Mouse (Mus musculus) heart, embryonic 14.5 days (tissue): Measurements from ENCODE around the gene Rln3. TPM values are rescaled to one million over a fixed set of nuclear protein-coding genes. Genes with fewer than 3 reads are reported as not detected.

Experiments used
- ATAC-seq: fragments of 200-750 bp; cut with Nextera tagmentation; 2 replicates; pipeline ENCODE4 v1.8.0; 2017; ENCODE audit warnings: low read depth, moderate TSS enrichment; ENCODE audit not compliant: insufficient number of reproducible peaks, insufficient read depth, low FRiP score
- H3K27ac ChIP-seq, 2 experiments: fragments of 200-500 bp in 1 of 2; fragments of 300-500 bp in 1 of 2; sonication (generic) in 1 of 2; replicated peaks in 1 of 2; 2 replicates each; pipeline ENCODE4 v1.5.1; 2012 to 2014; ENCODE audit warnings: low read depth in 2 of 2, low read length in 2 of 2, control low read depth in 1 of 2, mild to moderate bottlenecking in 1 of 2, mixed read lengths in 1 of 2; ENCODE audit not compliant: control insufficient read depth in 1 of 2, insufficient read depth in 1 of 2
- H3K27me3 ChIP-seq: fragments of 300-500 bp; sonication (generic); 2 replicates; pipeline ENCODE4 v1.6.1; 2014; ENCODE audit warnings: mild to moderate bottlenecking, low read length, control low read depth; ENCODE audit not compliant: control insufficient read depth, insufficient read depth
- H3K36me3 ChIP-seq: fragments of 300-500 bp; sonication (generic); 2 replicates; pipeline ENCODE4 v1.6.1; 2014; ENCODE audit warnings: mild to moderate bottlenecking, control low read depth, low read length, mixed read lengths; ENCODE audit not compliant: control insufficient read depth, insufficient read depth
- H3K4me1 ChIP-seq, 2 experiments: fragments of 200-500 bp in 1 of 2; fragments of 300-500 bp in 1 of 2; sonication (generic) in 1 of 2; 2 replicates each; pipeline ENCODE4 v1.6.1; 2012 to 2014; ENCODE audit warnings: low read length in 2 of 2, control low read depth in 1 of 2, mixed read lengths in 1 of 2; ENCODE audit not compliant: control insufficient read depth in 2 of 2, insufficient read depth in 2 of 2
- H3K4me2 ChIP-seq: fragments of 300-500 bp; sonication (generic); 2 replicates; pipeline ENCODE4 v1.6.1; 2014; ENCODE audit warnings: mild to moderate bottlenecking, low read length
- H3K4me3 ChIP-seq, 2 experiments: fragments of 200-500 bp in 1 of 2; fragments of 300-500 bp in 1 of 2; sonication (generic) in 1 of 2; 2 replicates each; pipeline ENCODE4 v1.5.1; 2012 to 2014; ENCODE audit warnings: low read length in 2 of 2, mild to moderate bottlenecking in 2 of 2, control low read depth in 1 of 2, low read depth in 1 of 2, moderate library complexity in 1 of 2; ENCODE audit not compliant: control insufficient read depth in 1 of 2, insufficient read depth in 1 of 2
- H3K9ac ChIP-seq: fragments of 300-500 bp; sonication (generic); 2 replicates; pipeline ENCODE4 v1.6.1; 2014; ENCODE audit warnings: mild to moderate bottlenecking, low read length
- H3K9me3 ChIP-seq: fragments of 300-500 bp; sonication (generic); 2 replicates; pipeline ENCODE4 v1.6.1; 2016; ENCODE audit warnings: low read length, control low read depth; ENCODE audit not compliant: control insufficient read depth
- WGBS: fragments of 180-500 bp; shearing (Covaris S2); extraction: QIAGEN DNeasy Blood & Tissue Kit; methylation state at CpG from one replicate; pipeline ENCODE4 v1.1.7; 2014; 5-methylcytosine and 5-hydroxymethylcytosine counted together
- microRNA counts: library from miRNA; unstranded; fragments of <30 nt; microRNA quantifications from one replicate; lab custom pipeline; 2016
- microRNA-seq: library from miRNA; unstranded; fragments of <30 nt; microRNA quantifications from one replicate; pipeline ENCODE4, GENCODE M21; 2016
- polyA plus RNA-seq: library from polyadenylated mRNA; unstranded; fragments of >200 nt; fragmentation: Nextera tagmentation; extraction: Ambion mirVana; gene quantifications from 2 replicates; pipeline ENCODE4 v1.2.1, GENCODE M21; 2014

Gene Rln3
- polyA plus RNA-seq, 1 experiment from 2014 or later, result not detected

GRCm38 (mm10) chr8:83994030-83994429 lies 50.8 kb downstream of the Rln3 start:
- 70% methylated on average over 3 of the region's 3 CpGs for WGBS
- no peak overlapping the region for H3K9ac ChIP-seq
- H3K9me3 ChIP-seq, result no peaks in the 10 kb centered on the region
- no peak overlapping the region for H3K4me2 ChIP-seq
- no peak overlapping the region for H3K4me3 ChIP-seq
- no peak overlapping the region for H3K27ac ChIP-seq
- no peak for ATAC-seq
- peaks cover 12% of the 10 kb centered on the region in 2 experiments for H3K4me1 ChIP-seq
- H3K36me3 ChIP-seq, result peaks cover 64% of the 10 kb centered on the region
- H3K27me3 ChIP-seq, result no peaks in the 10 kb centered on the region

MicroRNAs within 50 kb of the gene (microRNA counts, 519-probe panel; counts per million panel counts)
- 322 counts per million, percentile 70 among the panel's probes with 10 or more counts for microRNA mmu-miR-1199 (lab: Ali Mortazavi, UCI)
- microRNA mmu-miR-709 (lab: Ali Mortazavi, UCI), result 322 counts per million, percentile 70 among the panel's probes with 10 or more counts

Small RNA genes within 50 kb of the gene (microRNA-seq; reads per million reads assigned to microRNA genes)
- gene Mir1199 (0.84 reads per million), gene Mir709 (not detected), gene Mir8111 (3.1 reads per million, percentile 5 among the genes with 10 or more reads in this experiment)

Other genes with a start within 250 kb of the Rln3 start
- gene Adgrl1, start 144.9 kb downstream of the Rln3 start, polyA plus RNA-seq, result 10.4 and 13.0 TPM in 2 replicates
- gene Gm10644, start 89.8 kb downstream of the Rln3 start, polyA plus RNA-seq, result 0.51 and 0.66 TPM in 2 replicates
- 57.2 and 60.7 TPM in 2 replicates for gene Asf1b, start 89.5 kb downstream of the Rln3 start, polyA plus RNA-seq
- gene Prkaca, start 72.0 kb downstream of the Rln3 start, polyA plus RNA-seq, result 160 and 211 TPM in 2 replicates
- gene Samd1, start 47.3 kb downstream of the Rln3 start, polyA plus RNA-seq, result 7.3 and 8.5 TPM in 2 replicates
- gene 1700067K01Rik, start 43.5 kb downstream of the Rln3 start, polyA plus RNA-seq, result 0.69 and 0.80 TPM in 2 replicates
- gene 2210011C24Rik, start 32.8 kb downstream of the Rln3 start, polyA plus RNA-seq, result 0.16 and 0.20 TPM in 2 replicates
- gene Palm3, start 23.5 kb downstream of the Rln3 start, polyA plus RNA-seq, result 0.13 and 1.2 TPM in 2 replicates
- gene Il27ra, start 2.4 kb downstream of the Rln3 start, polyA plus RNA-seq, result 6.1 and 6.3 TPM in 2 replicates
- 1.1 and 1.6 TPM in 2 replicates for gene Gm10643, start 20.1 kb upstream of the Rln3 start, polyA plus RNA-seq
- 6.1 and 6.3 TPM in 2 replicates for gene Rfx1, start 21.8 kb upstream of the Rln3 start, polyA plus RNA-seq
- 6.3 and 6.4 TPM in 2 replicates for gene Dcaf15, start 59.8 kb upstream of the Rln3 start, polyA plus RNA-seq
- 0.08 and 0.16 TPM in 2 replicates for gene Podnl1, start 81.0 kb upstream of the Rln3 start, polyA plus RNA-seq
- gene Cc2d1a, start 102.9 kb upstream of the Rln3 start, polyA plus RNA-seq, result 9.3 and 11.8 TPM in 2 replicates
- 0.43 and 0.63 TPM in 2 replicates for gene 4930432K21Rik, start 103.0 kb upstream of the Rln3 start, polyA plus RNA-seq
- 2.4 and 3.8 TPM in 2 replicates for gene Nanos3, start 140.2 kb upstream of the Rln3 start, polyA plus RNA-seq
- gene Zswim4, start 192.1 kb upstream of the Rln3 start, polyA plus RNA-seq, result 6.7 and 7.3 TPM in 2 replicates
- 359 and 400 TPM in 2 replicates for gene D8Ertd738e, start 204.7 kb upstream of the Rln3 start, polyA plus RNA-seq
- gene Mri1, start 212.3 kb upstream of the Rln3 start, polyA plus RNA-seq, result 45.4 and 48.3 TPM in 2 replicates
- 17.5 and 20.8 TPM in 2 replicates for gene Ccdc130, start 225.4 kb upstream of the Rln3 start, polyA plus RNA-seq